Mouse (Mus musculus) cerebellum, adult 2 months (tissue): ENCODE data around the gene Tjp2.

Experiments
- CTCF ChIP-seq: fragments of 200-500 bp; IDR thresholded peaks from 2 replicates; pipeline ENCODE4 v1.5.1; 2011; ENCODE audit warnings: low read depth, mild to moderate bottlenecking, control low read depth, low read length, moderate library complexity, borderline replicate concordance; ENCODE audit not compliant: insufficient read depth
- POLR2A ChIP-seq: fragments of 200-500 bp; IDR thresholded peaks from 2 replicates; pipeline ENCODE4 v1.6.1; 2011; ENCODE audit warnings: low read length, control low read depth, borderline replicate concordance; ENCODE audit not compliant: insufficient read depth

GRCm38 (mm10) chr19:24137392-24137791 lies 87.4 kb downstream of the Tjp2 start:
- TF ChIP-seq CTCF (no peak), POLR2A (no peak)
